Mouse (Mus musculus): Measurements from ENCODE around the gene Arhgef40.
A peak's percentile ranks its signal among the peaks of the same experiment; 100 is the strongest.

- TF ChIP-seq CTCF (conservative IDR thresholded peaks at IDR 0.05; ENCODE audit: insufficient read depth, insufficient read length, low read depth, low read length): peak; percentile 41; the same call in 1 of the 2 replicates
- no peak for TF ChIP-seq POLR2A (IDR thresholded peaks at IDR 0.05; ENCODE audit: low read depth, low read length)
These were observed 60.6 kb downstream of the Arhgef40 start for GRCm38 (mm10) chr14:52044901-52045678.

All from kidney, adult 2 months (tissue).